Mouse (Mus musculus): ENCODE data around the gene Mast4.
A peak's percentile ranks its signal among the peaks of the same experiment; 100 is the strongest.

The Mast4 gene

GRCm38 (mm10) chr13:103114274-103114673 is 220.0 kb downstream of the Mast4 start:
- no peak for DNase-seq (ENCODE audit: low read depth, low spot score)
- Histone ChIP-seq H3K27me3 (ENCODE audit: control insufficient read depth, insufficient read depth, low read length, poor library complexity, severe bottlenecking) (no peaks in the 10 kb centered on the region), H3K36me3 (ENCODE audit: control insufficient read depth, insufficient read depth, low read length, poor library complexity, severe bottlenecking) (no peaks in the 10 kb centered on the region)

GRCm38 (mm10) chr13:103109872-103110271 is 224.4 kb downstream of the Mast4 start:
- H3K27me3 ChIP-seq (ENCODE audit: control insufficient read depth, insufficient read depth, low read length, poor library complexity, severe bottlenecking) = no peaks in the 10 kb centered on the region
- peak; percentile 66 for DNase-seq (ENCODE audit: low read depth, low spot score)

GRCm38 (mm10) chr13:103107362-103107761 is 226.9 kb downstream of the Mast4 start:
- no peak for DNase-seq (ENCODE audit: low read depth, low spot score)
- H3K27me3 ChIP-seq (ENCODE audit: control insufficient read depth, insufficient read depth, low read length, poor library complexity, severe bottlenecking) = no peaks in the 10 kb centered on the region
- no peaks in the 10 kb centered on the region for H3K36me3 ChIP-seq (ENCODE audit: control insufficient read depth, insufficient read depth, low read length, poor library complexity, severe bottlenecking)

More at GRCm38 (mm10) chr13:103109872-103110271, 224.4 kb downstream of the Mast4 start:
- no peaks in the 10 kb centered on the region for H3K36me3 ChIP-seq (ENCODE audit: control insufficient read depth, insufficient read depth, low read length, poor library complexity, severe bottlenecking)

- no peak for DNase-seq (ENCODE audit: low read depth, low spot score)
- H3K36me3 ChIP-seq (ENCODE audit: control insufficient read depth, insufficient read depth, low read length, poor library complexity, severe bottlenecking) = no peaks in the 10 kb centered on the region
- H3K27me3 ChIP-seq (ENCODE audit: control insufficient read depth, insufficient read depth, low read length, poor library complexity, severe bottlenecking) = peaks cover 2% of the 10 kb centered on the region; the same call in 1 of the 2 replicates
These were observed 231.7 kb downstream of the Mast4 start for GRCm38 (mm10) chr13:103102598-103102997.

GRCm38 (mm10) chr13:103096346-103097150 is 237.7 kb downstream of the Mast4 start:
- peak; percentile 52 for DNase-seq (ENCODE audit: low read depth, low spot score)
- H3K36me3 ChIP-seq (ENCODE audit: control insufficient read depth, insufficient read depth, low read length, poor library complexity, severe bottlenecking) = no peaks in the 10 kb centered on the region
- H3K27me3 ChIP-seq (ENCODE audit: control insufficient read depth, insufficient read depth, low read length, poor library complexity, severe bottlenecking) = peaks cover 2% of the 10 kb centered on the region; the same call in 1 of the 2 replicates

- H3K27me3 ChIP-seq (ENCODE audit: control insufficient read depth, insufficient read depth, low read length, poor library complexity, severe bottlenecking) = peaks cover 2% of the 10 kb centered on the region; the same call in 1 of the 2 replicates
- peak; percentile 9 for DNase-seq (ENCODE audit: low read depth, low spot score)
- no peaks in the 10 kb centered on the region for H3K36me3 ChIP-seq (ENCODE audit: control insufficient read depth, insufficient read depth, low read length, poor library complexity, severe bottlenecking)
These were observed 238.8 kb downstream of the Mast4 start for GRCm38 (mm10) chr13:103095491-103095890.

- H3K36me3 ChIP-seq (ENCODE audit: control insufficient read depth, insufficient read depth, low read length, poor library complexity, severe bottlenecking) = no peaks in the 10 kb centered on the region
- no peaks in the 10 kb centered on the region; the same call in 1 of the 2 replicates for H3K27me3 ChIP-seq (ENCODE audit: control insufficient read depth, insufficient read depth, low read length, poor library complexity, severe bottlenecking)
- no peak for DNase-seq (ENCODE audit: low read depth, low spot score)
These were observed 239.7 kb downstream of the Mast4 start for GRCm38 (mm10) chr13:103094595-103094994.

- Histone ChIP-seq H3K27me3 (ENCODE audit: control insufficient read depth, insufficient read depth, low read length, poor library complexity, severe bottlenecking) (no peaks in the 10 kb centered on the region; the same call in 1 of the 2 replicates), H3K36me3 (ENCODE audit: control insufficient read depth, insufficient read depth, low read length, poor library complexity, severe bottlenecking) (no peaks in the 10 kb centered on the region)
- DNase-seq (ENCODE audit: low read depth, low spot score) = no peak
These were observed 240.6 kb downstream of the Mast4 start for GRCm38 (mm10) chr13:103093713-103094112.

- no peak for DNase-seq (ENCODE audit: low read depth, low spot score)
These were observed 248.7 kb downstream of the Mast4 start for GRCm38 (mm10) chr13:103085540-103086121.

GRCm38 (mm10) chr13:103082891-103083290 is 251.4 kb downstream of the Mast4 start:
- DNase-seq (ENCODE audit: low read depth, low spot score) = no peak
- no peaks in the 10 kb centered on the region for H3K27me3 ChIP-seq (ENCODE audit: control insufficient read depth, insufficient read depth, low read length, poor library complexity, severe bottlenecking)
- H3K36me3 ChIP-seq (ENCODE audit: control insufficient read depth, insufficient read depth, low read length, poor library complexity, severe bottlenecking) = no peaks in the 10 kb centered on the region

More at GRCm38 (mm10) chr13:103085540-103086121, 248.7 kb downstream of the Mast4 start:
- Histone ChIP-seq H3K27me3 (ENCODE audit: control insufficient read depth, insufficient read depth, low read length, poor library complexity, severe bottlenecking) (no peaks in the 10 kb centered on the region), H3K36me3 (ENCODE audit: control insufficient read depth, insufficient read depth, low read length, poor library complexity, severe bottlenecking) (no peaks in the 10 kb centered on the region)

GRCm38 (mm10) chr13:103079806-103080205 is 254.5 kb downstream of the Mast4 start:
- Histone ChIP-seq H3K36me3 (ENCODE audit: control insufficient read depth, insufficient read depth, low read length, poor library complexity, severe bottlenecking) (no peaks in the 10 kb centered on the region), H3K27me3 (ENCODE audit: control insufficient read depth, insufficient read depth, low read length, poor library complexity, severe bottlenecking) (no peaks in the 10 kb centered on the region)
- no peak for DNase-seq (ENCODE audit: low read depth, low spot score)

- Histone ChIP-seq H3K36me3 (ENCODE audit: control insufficient read depth, insufficient read depth, low read length, poor library complexity, severe bottlenecking) (no peaks in the 10 kb centered on the region), H3K27me3 (ENCODE audit: control insufficient read depth, insufficient read depth, low read length, poor library complexity, severe bottlenecking) (no peaks in the 10 kb centered on the region)
- DNase-seq (ENCODE audit: low read depth, low spot score) = no peak
These were observed 255.5 kb downstream of the Mast4 start for GRCm38 (mm10) chr13:103078815-103079214.

- no peaks in the 10 kb centered on the region for H3K27me3 ChIP-seq (ENCODE audit: control insufficient read depth, insufficient read depth, low read length, poor library complexity, severe bottlenecking)
- no peak for DNase-seq (ENCODE audit: low read depth, low spot score)
- H3K36me3 ChIP-seq (ENCODE audit: control insufficient read depth, insufficient read depth, low read length, poor library complexity, severe bottlenecking) = no peaks in the 10 kb centered on the region
These were observed 260.8 kb downstream of the Mast4 start for GRCm38 (mm10) chr13:103073461-103073860.

GRCm38 (mm10) chr13:103071783-103072182 is 262.5 kb downstream of the Mast4 start:
- DNase-seq (ENCODE audit: low read depth, low spot score) = peak; percentile 8
- Histone ChIP-seq H3K36me3 (ENCODE audit: control insufficient read depth, insufficient read depth, low read length, poor library complexity, severe bottlenecking) (no peaks in the 10 kb centered on the region), H3K27me3 (ENCODE audit: control insufficient read depth, insufficient read depth, low read length, poor library complexity, severe bottlenecking) (no peaks in the 10 kb centered on the region)

- DNase-seq (ENCODE audit: low read depth, low spot score) = no peak
- Histone ChIP-seq H3K27me3 (ENCODE audit: control insufficient read depth, insufficient read depth, low read length, poor library complexity, severe bottlenecking) (no peaks in the 10 kb centered on the region), H3K36me3 (ENCODE audit: control insufficient read depth, insufficient read depth, low read length, poor library complexity, severe bottlenecking) (no peaks in the 10 kb centered on the region)
These were observed 266.6 kb downstream of the Mast4 start for GRCm38 (mm10) chr13:103067581-103068166.

Data from splenic B cell, adult 2 months (primary cell).